In the genomic region with DNA sequence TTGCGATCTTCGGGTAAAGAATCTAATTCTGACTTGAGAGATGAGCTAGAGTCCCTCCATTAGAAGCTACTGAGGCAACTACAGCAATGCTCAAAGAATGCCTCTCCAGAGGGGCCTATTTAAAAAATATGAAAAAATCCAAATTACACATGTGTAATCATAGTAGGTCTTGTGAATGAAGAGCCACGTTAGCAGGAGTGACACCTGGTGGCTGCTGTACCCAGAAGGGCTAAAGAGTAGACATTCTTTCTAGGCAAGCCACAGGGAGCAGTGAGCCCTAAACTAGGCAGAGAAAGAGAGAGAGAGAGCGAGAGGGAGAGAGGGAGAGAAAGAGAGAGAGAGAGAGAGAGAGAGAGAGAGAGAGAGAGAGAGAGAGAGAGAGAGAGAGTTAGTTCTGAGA, we compare ENCODE assay signal across 18 mouse cellular contexts.
DNase-seq lines count a peak whose midpoint lies in the region; ATAC-seq and TF ChIP-seq lines count a peak whose summit lies in the region.
"Had no signal": no experiment of that assay in that cellular context is flagged by ENCODE, and none has a peak within 500 bp of the region (broad histone marks: within the 10 kb centered on the region; RNA-seq: fewer than 3 reads in every experiment).

No protein-coding gene starts in this region.

- intact Hi-C loops in gastrocnemius, adult 2 months (cut with DNase I) = no loop called here
- intact Hi-C loops in gastrocnemius, postnatal 14 days (cut with DNase I; ENCODE audit: low total_unique reads) = no loop called here

- no peak overlapping the region for H3K9ac ChIP-seq in intestine, postnatal 0 days (ENCODE audit: low read depth, low read length)
- no peak overlapping the region for H3K9ac ChIP-seq in intestine, embryonic 15.5 days
- H3K9ac ChIP-seq in lung, embryonic 14.5 days = no peak overlapping the region
- H3K9ac ChIP-seq: embryonic facial prominence, embryonic 15.5 days; heart, embryonic 13.5 days; limb, embryonic 15.5 days; neural tube, embryonic 15.5 days had no signal

- 76% methylated on average over 4 of the region's 4 CpGs for WGBS in intestine, postnatal 0 days
- WGBS in intestine, embryonic 15.5 days = 83% methylated on average over 4 of the region's 4 CpGs
- 77% methylated on average over 4 of the region's 4 CpGs for WGBS in lung, embryonic 14.5 days
- WGBS in thymus, adult 2 months = 77% methylated on average over 4 of the region's 4 CpGs

- no peaks in the 10 kb centered on the region for H3K4me1 ChIP-seq in intestine, postnatal 0 days (replicated peaks; ENCODE audit: control insufficient read depth, insufficient read depth, low read length)
- no peaks in the 10 kb centered on the region for H3K4me1 ChIP-seq in intestine, embryonic 15.5 days (replicated peaks)
- no peaks in the 10 kb centered on the region for H3K4me1 ChIP-seq in lung, embryonic 14.5 days (ENCODE audit: insufficient read depth)
- H3K4me1 ChIP-seq in thymus, adult 2 months (replicated peaks; ENCODE audit: control insufficient read depth, insufficient read depth, low read length) = no peaks in the 10 kb centered on the region
- H3K4me1 ChIP-seq: embryonic facial prominence, embryonic 15.5 days; limb, embryonic 15.5 days; midbrain, embryonic 10.5 days; neural tube, embryonic 15.5 days had no signal

- no peaks in the 10 kb centered on the region for H3K9me3 ChIP-seq in intestine, postnatal 0 days (ENCODE audit: control insufficient read depth)
- H3K9me3 ChIP-seq in intestine, embryonic 15.5 days = no peaks in the 10 kb centered on the region
- H3K9me3 ChIP-seq in lung, embryonic 14.5 days (ENCODE audit: low read depth, low read length) = no peaks in the 10 kb centered on the region
- H3K9me3 ChIP-seq: embryonic facial prominence, embryonic 15.5 days; heart, embryonic 13.5 days; limb, embryonic 15.5 days; midbrain, embryonic 10.5 days; neural tube, embryonic 15.5 days had no signal

- no peak for ATAC-seq in intestine, postnatal 0 days
- ATAC-seq in intestine, embryonic 15.5 days = no peak
- no peak for ATAC-seq in lung, embryonic 14.5 days (ENCODE audit: insufficient read depth)
- ATAC-seq: forebrain, embryonic 14.5 days had no signal

- no peaks in the 10 kb centered on the region for H3K27me3 ChIP-seq in intestine, postnatal 0 days (replicated peaks; ENCODE audit: control insufficient read depth, insufficient read depth, low read length)
- H3K27me3 ChIP-seq in intestine, embryonic 15.5 days (replicated peaks) = no peaks in the 10 kb centered on the region
- H3K27me3 ChIP-seq in lung, embryonic 14.5 days (ENCODE audit: insufficient read depth, low read length) = no peaks in the 10 kb centered on the region
- H3K27me3 ChIP-seq in thymus, adult 2 months (ENCODE audit: control insufficient read depth, insufficient read depth, low read length) = no peaks in the 10 kb centered on the region
- H3K27me3 ChIP-seq: embryonic facial prominence, embryonic 15.5 days; heart, embryonic 13.5 days; limb, embryonic 15.5 days; neural tube, embryonic 15.5 days had no signal

- H3K4me2 ChIP-seq in intestine, postnatal 0 days (replicated peaks; ENCODE audit: low read depth) = no peak overlapping the region
- H3K4me2 ChIP-seq in intestine, embryonic 15.5 days (replicated peaks) = no peak overlapping the region
- H3K4me2 ChIP-seq in lung, embryonic 14.5 days = no peak overlapping the region
- H3K4me2 ChIP-seq: embryonic facial prominence, embryonic 15.5 days; heart, embryonic 13.5 days; limb, embryonic 15.5 days; neural tube, embryonic 15.5 days had no signal

- no peak for DNase-seq in gastrocnemius, adult 2 months
- no peak for DNase-seq in gastrocnemius, postnatal 14 days
- DNase-seq in lung, embryonic 14.5 days = no peak
- DNase-seq in lung, adult 18-20 months = no peak
- peak; percentile 21 for DNase-seq in NIH3T3 (ENCODE audit: low read depth)
- DNase-seq in thymus, adult 2 months = no peak
- DNase-seq: adrenal gland, postnatal 25 days; cerebellum, adult 9-10 months; kidney, adult 18-20 months; kidney, postnatal 25 days had no signal

- TF ChIP-seq CTCF in gastrocnemius, adult 2 months (IDR thresholded peaks at IDR 0.05) = peak; percentile 30; the same call in 1 of the 2 replicates
- peak; percentile 56 for TF ChIP-seq CTCF in intestine, postnatal 0 days (IDR thresholded peaks at IDR 0.05; ENCODE audit: low read depth)
- TF ChIP-seq CTCF in lung, embryonic 14.5 days (IDR thresholded peaks at IDR 0.05; ENCODE audit: low read depth) = peak; percentile 23; the same call in 1 of the 2 replicates
- TF ChIP-seq CTCF in thymus, adult 2 months (IDR thresholded peaks at IDR 0.05; ENCODE audit: borderline replicate concordance, control insufficient read depth, extremely low read depth, insufficient read depth, low read length, poor library complexity) = no peak

- H3K4me3 ChIP-seq in gastrocnemius, adult 2 months = no peak overlapping the region
- no peak overlapping the region for H3K4me3 ChIP-seq in intestine, postnatal 0 days (ENCODE audit: low read depth, low read length)
- no peak overlapping the region for H3K4me3 ChIP-seq in intestine, embryonic 15.5 days (replicated peaks)
- H3K4me3 ChIP-seq in lung, embryonic 14.5 days (ENCODE audit: low read depth, low read length) = no peak overlapping the region
- no peak overlapping the region for H3K4me3 ChIP-seq in thymus, adult 2 months (ENCODE audit: control insufficient read depth, insufficient read depth, low read length)
- H3K4me3 ChIP-seq: embryonic facial prominence, embryonic 15.5 days; heart, embryonic 13.5 days; limb, embryonic 15.5 days; midbrain, embryonic 10.5 days; neural tube, embryonic 15.5 days had no signal

- H3K27ac ChIP-seq in gastrocnemius, adult 2 months = no peak overlapping the region
- H3K27ac ChIP-seq in intestine, postnatal 0 days (ENCODE audit: low read depth, low read length) = no peak overlapping the region
- no peak overlapping the region for H3K27ac ChIP-seq in intestine, embryonic 15.5 days
- H3K27ac ChIP-seq in lung, embryonic 14.5 days (ENCODE audit: low read depth) = no peak overlapping the region
- no peak overlapping the region for H3K27ac ChIP-seq in thymus, adult 2 months (ENCODE audit: control insufficient read depth, insufficient read depth, low read length)
- H3K27ac ChIP-seq: embryonic facial prominence, embryonic 15.5 days; heart, embryonic 13.5 days; limb, embryonic 15.5 days; midbrain, embryonic 10.5 days; neural tube, embryonic 15.5 days had no signal

- H3K36me3 ChIP-seq in intestine, postnatal 0 days (ENCODE audit: control insufficient read depth, insufficient read depth) = no peaks in the 10 kb centered on the region
- H3K36me3 ChIP-seq in intestine, embryonic 15.5 days = no peaks in the 10 kb centered on the region
- no peaks in the 10 kb centered on the region for H3K36me3 ChIP-seq in lung, embryonic 14.5 days (ENCODE audit: insufficient read depth)
- H3K36me3 ChIP-seq in thymus, adult 2 months (ENCODE audit: control insufficient read depth, insufficient read depth, low read length) = no peaks in the 10 kb centered on the region
- H3K36me3 ChIP-seq: embryonic facial prominence, embryonic 15.5 days; heart, embryonic 13.5 days; limb, embryonic 15.5 days; midbrain, embryonic 10.5 days; neural tube, embryonic 15.5 days had no signal

- no peak for TF ChIP-seq POLR2A in thymus, adult 2 months (IDR thresholded peaks at IDR 0.05; ENCODE audit: control insufficient read depth, extremely low read depth, insufficient read depth, low read length, poor library complexity)
